Mouse (Mus musculus) liver, postnatal 0 days (tissue): ENCODE results near the gene Cog1.

Experiments
- CTCF ChIP-seq: sonication (generic); IDR thresholded peaks from 2 replicates; pipeline ENCODE4 v1.5.1; 2016; ENCODE audit warnings: antibody characterized with exemption, low read depth
- EP300 ChIP-seq: IDR thresholded peaks from 2 replicates; pipeline ENCODE4 v1.6.1; 2016; ENCODE audit warnings: antibody characterized with exemption, low read depth, mild to moderate bottlenecking

GRCm38 (mm10) chr11:113708629-113709213 is 59.8 kb downstream of the Cog1 start:
- TF ChIP-seq CTCF (no peak), EP300 (no peak)
